Mouse (Mus musculus) c-Kit-positive CD71-positive TER-119-positive erythroid progenitor cells, embryonic 14.5 days (primary cell): ENCODE measurements around the gene Elane.

Experiments
- DNase-seq: peaks from one replicate; pipeline ENCODE4 v3.0.0-alpha.2; 2013; ENCODE audit warnings: low spot score

The Elane gene

GRCm38 (mm10) chr10:79914948-79915596, 29.0 kb downstream of the Elane start:
- DNase-seq: no peak

DNA sequence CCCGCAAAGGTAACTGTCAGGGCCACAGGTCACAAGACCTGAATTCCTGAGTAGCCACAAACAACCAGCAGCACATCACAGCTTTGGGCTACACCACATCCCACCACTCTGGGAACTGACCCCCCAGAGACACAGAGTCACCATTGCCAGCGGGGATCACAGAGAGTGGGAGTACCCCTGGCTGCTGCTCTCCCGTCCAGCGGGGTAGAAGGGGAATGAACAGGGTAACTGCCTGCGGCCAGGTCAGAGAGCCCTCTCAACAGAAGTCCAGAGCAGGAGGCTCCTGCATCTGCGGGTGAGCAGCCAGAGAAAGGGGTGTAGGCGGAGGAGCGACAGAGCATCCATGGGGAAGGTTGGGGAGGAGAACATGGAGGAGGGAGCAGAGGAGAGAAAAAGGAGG, 30.0 kb downstream of the Elane start:
- no peak for DNase-seq

- DNase-seq: peak; percentile 68
These were observed 30.9 kb downstream of the Elane start, which contains the start of gene Kiss1r for GRCm38 (mm10) chr10:79916808-79917531. Gene Kiss1r (plus strand): TSS chr10:79916971.

DNA sequence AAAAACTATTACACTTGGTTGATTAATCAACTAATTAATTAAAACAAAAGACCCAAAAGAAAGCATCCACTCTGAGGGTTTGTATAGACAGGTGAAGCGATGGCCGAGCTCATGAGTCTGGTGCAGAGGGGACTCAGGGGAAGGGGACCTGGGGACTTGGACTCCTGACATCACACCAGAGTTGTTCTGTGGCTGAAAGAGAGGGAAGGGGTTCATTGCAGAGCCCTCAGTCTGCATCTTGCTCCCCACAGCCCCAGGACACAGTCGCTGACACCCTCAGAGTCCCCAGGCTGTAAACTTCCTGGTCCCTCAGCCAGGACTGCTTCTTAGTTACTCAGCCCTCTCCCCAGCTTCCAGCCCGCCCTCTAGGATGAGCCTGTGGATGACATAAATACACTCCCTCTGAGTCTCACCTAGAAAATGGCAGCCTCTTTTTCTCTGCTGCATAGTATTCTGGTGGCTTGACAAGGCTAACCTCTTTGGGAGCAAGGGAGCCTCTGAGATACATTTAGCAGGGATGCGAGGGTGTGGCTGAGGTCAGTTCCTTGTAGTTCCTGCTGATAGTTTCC, 31.6 kb downstream of the Elane start:
- DNase-seq: no peak

DNA sequence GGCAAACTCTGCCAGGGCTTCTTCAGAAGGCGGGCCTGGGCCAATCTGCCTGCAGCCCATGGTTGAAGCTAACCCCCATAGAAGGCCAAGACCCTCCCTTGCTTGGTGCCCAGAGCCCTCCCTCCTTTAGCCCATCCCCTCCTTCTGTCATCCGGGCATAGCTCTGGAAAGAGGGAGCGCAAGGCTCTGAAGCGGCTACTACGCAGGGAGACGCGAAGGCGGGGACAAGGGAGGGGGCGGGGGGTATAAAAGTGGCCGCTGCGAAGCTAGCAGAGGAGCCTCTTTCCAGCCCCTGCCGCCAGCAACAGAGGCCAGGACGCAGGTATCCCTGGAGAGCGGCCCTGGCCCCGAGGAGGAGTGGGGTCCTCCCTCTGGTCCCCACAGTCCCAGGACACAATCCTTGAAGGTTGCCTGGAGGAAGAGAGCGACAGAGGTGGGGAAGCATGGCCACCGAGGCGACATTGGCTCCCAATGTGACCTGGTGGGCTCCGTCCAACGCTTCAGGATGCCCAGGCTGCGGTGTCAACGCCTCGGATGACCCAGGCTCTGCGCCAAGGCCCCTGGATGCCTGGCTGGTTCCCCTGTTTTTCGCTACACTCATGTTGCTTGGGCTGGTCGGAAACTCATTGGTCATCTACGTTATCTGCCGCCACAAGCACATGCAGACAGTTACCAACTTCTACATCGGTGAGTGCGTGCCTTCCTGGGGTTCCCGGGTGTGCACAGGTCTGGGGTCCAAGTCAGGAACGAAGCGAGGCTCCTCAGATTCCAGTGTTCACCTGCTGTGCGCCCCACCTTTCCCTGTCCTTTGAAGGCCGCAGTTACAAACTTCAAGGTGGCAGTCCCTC, 32.4 kb downstream of the Elane start:
- no peak for DNase-seq

DNA sequence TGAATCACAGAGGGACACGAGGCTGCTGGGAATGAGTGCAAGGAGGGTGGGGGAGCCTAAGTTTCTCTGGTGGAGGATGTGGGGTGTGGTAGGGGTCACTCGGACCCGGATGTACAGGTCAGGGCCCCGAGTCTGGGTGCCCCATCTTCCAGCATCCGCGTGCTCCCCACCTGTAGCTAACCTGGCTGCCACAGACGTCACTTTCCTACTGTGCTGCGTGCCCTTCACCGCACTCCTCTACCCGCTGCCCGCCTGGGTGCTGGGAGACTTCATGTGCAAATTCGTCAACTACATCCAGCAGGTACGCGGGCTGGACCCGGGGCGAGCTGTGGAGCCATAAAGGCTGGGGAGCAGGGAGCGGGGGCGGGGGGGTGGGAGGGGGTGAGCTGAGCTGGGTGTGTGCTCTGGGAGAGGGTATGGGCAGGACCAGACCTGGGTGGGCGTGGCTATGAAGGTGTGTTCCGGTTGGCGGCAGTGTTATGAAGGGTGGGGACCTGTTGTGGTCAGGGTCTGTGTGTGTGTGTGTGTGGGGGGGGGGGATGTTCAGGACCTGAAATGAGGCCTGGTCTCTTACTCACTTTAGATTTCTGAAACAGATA, 33.3 kb downstream of the Elane start:
- DNase-seq: no peak

GRCm38 (mm10) chr10:79920056-79920890, 34.2 kb downstream of the Elane start:
- no peak for DNase-seq

DNA sequence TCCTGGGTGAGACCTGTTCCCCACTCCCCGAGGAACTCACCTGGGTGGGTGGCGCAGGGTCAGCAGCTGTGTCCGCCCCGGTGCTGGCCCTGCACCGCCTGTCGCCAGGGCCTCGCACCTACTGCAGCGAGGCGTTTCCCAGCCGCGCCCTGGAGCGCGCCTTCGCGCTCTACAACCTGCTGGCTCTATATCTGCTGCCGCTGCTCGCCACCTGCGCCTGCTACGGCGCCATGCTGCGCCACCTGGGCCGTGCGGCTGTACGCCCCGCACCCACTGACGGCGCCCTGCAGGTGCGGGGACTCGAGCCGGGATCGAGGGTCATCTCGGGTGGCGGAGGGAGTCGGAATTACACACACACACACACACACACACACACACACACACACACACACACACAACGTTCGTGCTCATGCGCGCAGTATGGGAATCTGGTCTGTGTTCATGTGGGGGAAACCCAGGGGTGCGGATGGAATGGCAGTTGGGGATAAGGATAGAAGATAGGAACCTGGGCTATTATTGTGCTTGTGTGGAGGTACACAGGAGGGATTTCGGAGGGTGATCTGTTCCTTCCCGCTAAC, 35.0 kb downstream of the Elane start, which contains the start of gene R3hdm4:
TSS of gene R3hdm4 (minus strand) at position 251 of the 578 bp plus-strand sequence.
- no peak for DNase-seq

- DNase-seq: no peak
These were observed 35.5 kb downstream of the Elane start for GRCm38 (mm10) chr10:79921572-79921971.

DNA sequence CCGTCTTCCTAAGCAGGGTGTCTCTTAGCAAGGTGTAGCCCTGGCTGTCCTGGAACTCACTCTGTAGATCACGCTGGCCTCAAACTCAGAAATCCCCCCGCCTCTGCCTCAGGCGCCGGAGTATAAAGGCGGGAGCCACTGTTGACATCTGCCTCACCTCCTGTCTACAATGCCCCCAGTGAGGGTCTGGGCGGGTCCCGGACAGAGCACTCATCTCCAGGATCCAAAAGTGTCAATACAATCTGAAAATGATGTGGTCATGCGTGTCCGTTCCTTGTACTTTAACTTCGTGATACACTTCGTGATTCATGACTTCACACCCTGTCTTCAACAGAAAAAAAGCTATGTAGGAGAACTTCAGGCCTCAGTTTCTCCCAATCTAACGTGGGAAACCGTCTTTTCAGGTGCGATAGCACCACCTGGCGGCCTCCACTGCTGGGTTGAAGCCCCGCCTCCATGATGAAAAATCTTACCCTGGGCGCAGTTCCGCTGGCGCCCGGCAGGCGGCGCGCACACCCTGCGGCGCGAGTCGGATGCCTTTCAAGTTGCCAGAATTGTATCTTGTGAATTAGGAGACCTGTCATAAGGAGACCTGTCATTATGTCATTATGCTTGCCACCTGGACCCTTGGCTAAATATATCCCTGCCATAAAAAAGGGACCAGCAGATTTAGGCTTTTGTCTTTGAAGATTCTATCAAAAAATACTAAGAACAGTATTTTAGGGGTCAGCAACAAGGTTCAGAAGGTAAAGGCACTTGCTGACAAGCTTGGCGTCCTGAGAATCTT, 39.1 kb downstream of the Elane start:
- peak; percentile 87 for DNase-seq

GRCm38 (mm10) chr10:79925785-79926490, 39.9 kb downstream of the Elane start:
- no peak for DNase-seq

GRCm38 (mm10) chr10:79926491-79927323, 40.7 kb downstream of the Elane start, which contains the start of gene Arid3a:
Gene Arid3a (plus strand): TSS chr10:79927043.
- DNase-seq: peak; percentile 85

DNA sequence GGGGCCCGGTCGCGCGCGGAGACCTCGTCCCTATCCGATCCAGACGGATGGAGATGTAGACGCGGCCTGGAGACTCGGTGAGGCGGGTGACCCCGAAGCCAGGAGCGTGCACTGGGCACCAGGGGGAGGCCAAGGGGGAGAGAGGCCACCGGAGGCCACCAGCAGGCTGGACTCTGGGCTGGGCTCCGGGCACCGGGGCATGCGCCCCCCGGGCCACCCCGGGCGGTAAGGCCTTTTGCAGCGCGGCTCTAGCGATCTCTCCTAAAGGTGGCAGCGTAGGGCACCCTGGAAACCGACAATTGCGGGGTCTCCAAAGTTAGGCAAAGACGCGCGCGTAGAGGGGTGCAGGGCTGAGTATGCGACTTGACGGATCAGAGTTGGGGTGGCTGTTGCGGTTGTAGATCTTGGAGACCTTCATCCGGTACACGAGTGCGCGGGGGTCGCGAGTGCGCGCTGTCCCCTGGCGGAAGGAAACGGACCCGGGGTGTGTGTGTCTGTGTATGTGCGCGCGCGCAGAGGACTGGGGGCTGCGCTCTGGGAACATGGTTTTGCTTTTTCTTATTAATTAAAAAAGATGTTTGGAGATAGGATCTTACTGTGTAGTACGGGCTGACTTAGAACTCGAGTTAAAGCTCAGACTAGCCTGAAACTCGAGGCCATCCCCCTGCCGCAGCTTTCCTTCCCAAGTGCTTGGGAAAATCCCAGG, 41.4 kb downstream of the Elane start:
- peak; percentile 47 for DNase-seq

- DNase-seq: no peak
These were observed 42.1 kb downstream of the Elane start for GRCm38 (mm10) chr10:79928030-79928694.

- DNase-seq: no peak
These were observed 43.1 kb downstream of the Elane start for GRCm38 (mm10) chr10:79928907-79929701.
